Mouse (Mus musculus) thymus, adult 2 months (tissue): ENCODE measurements around the gene Gstt2.

ENCODE experiments used
- CTCF ChIP-seq: fragments of 200-500 bp; IDR thresholded peaks from 2 replicates; pipeline ENCODE4 v1.5.1; 2012; ENCODE audit warnings: mild to moderate bottlenecking, control low read depth, low read length, moderate library complexity, borderline replicate concordance; ENCODE audit not compliant: control insufficient read depth, poor library complexity, insufficient read depth; ENCODE audit errors: extremely low read depth
- POLR2A ChIP-seq: fragments of 200-500 bp; IDR thresholded peaks from 2 replicates; pipeline ENCODE4 v1.6.1; 2012; ENCODE audit warnings: mild to moderate bottlenecking, low read length, control low read depth, moderate library complexity; ENCODE audit not compliant: control insufficient read depth, poor library complexity, insufficient read depth; ENCODE audit errors: extremely low read depth

- TF ChIP-seq POLR2A (no peak), CTCF (no peak)
Observed at GRCm38 (mm10) chr10:75859107-75859746, 22.0 kb upstream of the Gstt2 start.
